ENCODE assay signal across 20 mouse cellular contexts in genomic region chr7:58920283-58920682, GRCm38 (mm10).
"Had no signal": no experiment of that assay in that cellular context is flagged by ENCODE, and none has a peak within 500 bp of the region (broad histone marks: within the 10 kb centered on the region; RNA-seq: fewer than 3 reads in every experiment).

No protein-coding gene starts in this region.

- H3K4me2 ChIP-seq: limb, embryonic 13.5 days; liver, embryonic 12.5 days; liver, embryonic 15.5 days; lung, embryonic 15.5 days; midbrain, embryonic 13.5 days had no signal

- H3K4me3 ChIP-seq: layer of hippocampus, adult 2 months; limb, embryonic 10.5 days; limb, embryonic 13.5 days; liver, embryonic 12.5 days; liver, embryonic 15.5 days; lung, embryonic 15.5 days; megakaryocyte, embryonic 14.5 days; midbrain, embryonic 10.5 days; midbrain, embryonic 13.5 days; myocyte had no signal

- H3K9me3 ChIP-seq: limb, embryonic 10.5 days; limb, embryonic 13.5 days; liver, embryonic 15.5 days; lung, embryonic 15.5 days; megakaryocyte, embryonic 14.5 days; midbrain, embryonic 10.5 days; midbrain, embryonic 13.5 days had no signal

- H3K27me3 ChIP-seq: limb, embryonic 13.5 days; liver, embryonic 12.5 days; liver, embryonic 15.5 days; lung, embryonic 15.5 days; megakaryocyte, embryonic 14.5 days; midbrain, embryonic 13.5 days had no signal

- H3K4me1 ChIP-seq: limb, embryonic 10.5 days; limb, embryonic 13.5 days; liver, embryonic 12.5 days; liver, embryonic 15.5 days; lung, embryonic 15.5 days; megakaryocyte, embryonic 14.5 days; midbrain, embryonic 10.5 days; midbrain, embryonic 13.5 days had no signal

- H3K9ac ChIP-seq: limb, embryonic 13.5 days; liver, embryonic 12.5 days; liver, embryonic 15.5 days; lung, embryonic 15.5 days; midbrain, embryonic 13.5 days had no signal

- ATAC-seq: liver, embryonic 12.5 days; midbrain, embryonic 13.5 days; midbrain, embryonic 16.5 days had no signal

- H3K36me3 ChIP-seq: limb, embryonic 10.5 days; limb, embryonic 13.5 days; liver, embryonic 12.5 days; liver, embryonic 15.5 days; lung, embryonic 15.5 days; midbrain, embryonic 10.5 days; midbrain, embryonic 13.5 days had no signal

- DNase-seq: kidney, postnatal 25 days; layer of hippocampus, adult 9-11 months; liver; lung, adult 18-20 months; lung, postnatal 10 days; lung, postnatal 36 days; thymus, adult 18-20 months; thymus, postnatal 36 days had no signal

- H3K27ac ChIP-seq: kidney, postnatal 0 days; layer of hippocampus, adult 2 months; limb, embryonic 10.5 days; limb, embryonic 13.5 days; liver, embryonic 12.5 days; liver, embryonic 15.5 days; lung, embryonic 15.5 days; midbrain, embryonic 10.5 days; midbrain, embryonic 13.5 days had no signal
